Mouse (Mus musculus) lung, embryonic 14.5 days (tissue): ENCODE measurements around the gene Bloc1s3. TPM values are rescaled to one million over a fixed set of nuclear protein-coding genes. Genes with fewer than 3 reads are reported as not detected.
A peak's percentile ranks its signal among the peaks of the same experiment; 100 is the strongest.
"Not testable (repeated sequence)": the region's sequence is repeated elsewhere in the genome, so short reads cannot be mapped to it uniquely, and the experiment has no call there.

Source experiments
- ATAC-seq: fragments of 200-750 bp; cut with Nextera tagmentation; 2 replicates; pipeline ENCODE4 v1.8.0; 2017; ENCODE audit warnings: mild to moderate bottlenecking, moderate TSS enrichment, moderate library complexity; ENCODE audit not compliant: insufficient read depth
- DNase-seq: peaks from one replicate; pipeline ENCODE4 v3.0.0-alpha.2; 2015
- H3K27ac ChIP-seq: fragments of 300-500 bp; sonication (generic); 2 replicates; pipeline ENCODE4 v1.5.1; 2014; ENCODE audit warnings: low read depth, mild to moderate bottlenecking, moderate library complexity
- H3K27me3 ChIP-seq: fragments of 300-500 bp; sonication (generic); 2 replicates; pipeline ENCODE4 v1.6.1; 2014; ENCODE audit warnings: low read length, control low read depth; ENCODE audit not compliant: insufficient read depth
- H3K36me3 ChIP-seq: fragments of 300-500 bp; sonication (generic); 2 replicates; pipeline ENCODE4 v1.6.1; 2014; ENCODE audit warnings: control low read depth; ENCODE audit not compliant: insufficient read depth
- H3K4me1 ChIP-seq: fragments of 300-500 bp; sonication (generic); 2 replicates; pipeline ENCODE4 v1.6.1; 2014; ENCODE audit warnings: antibody characterized with exemption, control low read depth; ENCODE audit not compliant: insufficient read depth
- H3K4me2 ChIP-seq: fragments of 300-500 bp; sonication (generic); 2 replicates; pipeline ENCODE4 v1.6.1; 2014; ENCODE audit warnings: mild to moderate bottlenecking
- H3K4me3 ChIP-seq: fragments of 300-500 bp; sonication (generic); 2 replicates; pipeline ENCODE4 v1.5.1; 2014; ENCODE audit warnings: low read depth, low read length
- H3K9ac ChIP-seq: fragments of 300-500 bp; sonication (generic); 2 replicates; pipeline ENCODE4 v1.6.1; 2014
- H3K9me3 ChIP-seq: fragments of 300-500 bp; sonication (generic); 2 replicates; pipeline ENCODE4 v1.6.1; 2016; ENCODE audit warnings: low read depth, low read length, control low read depth
- CTCF ChIP-seq: IDR thresholded peaks from 2 replicates; pipeline ENCODE4 v1.5.1; 2016; ENCODE audit warnings: antibody characterized with exemption, low read depth
- WGBS: fragments of 180-500 bp; shearing (Covaris S2); extraction: QIAGEN DNeasy Blood & Tissue Kit; methylation state at CpG from one replicate; pipeline ENCODE4 v1.1.7; 2014; 5-methylcytosine and 5-hydroxymethylcytosine counted together
- polyA plus RNA-seq: library from polyadenylated mRNA; unstranded; fragments of >200 nt; fragmentation: Nextera tagmentation; extraction: Ambion mirVana; gene quantifications from 2 replicates; pipeline ENCODE4 v1.2.1, GENCODE M21; 2014

Gene Bloc1s3
- polyA plus RNA-seq, 1 experiment from 2014 or later, result 1.7 TPM

GRCm38 (mm10) chr7:19517652-19518365 lies 9.6 kb upstream of the Bloc1s3 start, which contains the start of gene Nkpd1:
Gene Nkpd1, plus strand, starts transcription at chr7:19517838.
- Histone ChIP-seq H3K27me3 (peaks cover 55% of the 10 kb centered on the region), H3K9me3 (no peaks in the 10 kb centered on the region), H3K4me3 (no peak within 1 kb of the TSS), H3K4me1 (no peaks in the 10 kb centered on the region), H3K4me2 (peak within 1 kb of the TSS; percentile 49), H3K36me3 (no peaks in the 10 kb centered on the region), H3K9ac (no peak within 1 kb of the TSS), H3K27ac (no peak within 1 kb of the TSS)
- ATAC-seq, result no peak
- WGBS, result 4% methylated on average over 25 of the region's 29 CpGs
- TF ChIP-seq CTCF, result peak; percentile 56
- DNase-seq, result peak; percentile 45

- H3K4me3 ChIP-seq, result no peak overlapping the region
Measured at GRCm38 (mm10) chr7:19512353-19512752, 4.2 kb upstream of the Bloc1s3 start.

GRCm38 (mm10) chr7:19511934-19512333 lies 3.8 kb upstream of the Bloc1s3 start:
- H3K36me3 ChIP-seq, DNase-seq: not testable (repeated sequence)
- WGBS, result 85% methylated on average over 6 of the region's 7 CpGs

More at GRCm38 (mm10) chr7:19512353-19512752, 4.2 kb upstream of the Bloc1s3 start:
- Histone ChIP-seq H3K36me3 (no peaks in the 10 kb centered on the region), H3K9me3 (no peaks in the 10 kb centered on the region), H3K27ac (no peak overlapping the region), H3K9ac (no peak overlapping the region), H3K4me2 (no peak overlapping the region), H3K4me1 (no peaks in the 10 kb centered on the region), H3K27me3 (peaks cover 2% of the 10 kb centered on the region; the same call in 1 of the 2 replicates)
- no peak for ATAC-seq
- no peak for DNase-seq
- TF ChIP-seq CTCF, result no peak
- WGBS, result 76% methylated on average over 6 of the region's 6 CpGs

GRCm38 (mm10) chr7:19509786-19510185 lies 1.6 kb upstream of the Bloc1s3 start:
- H3K27ac ChIP-seq, result no peak overlapping the region
- H3K36me3 ChIP-seq, result no peaks in the 10 kb centered on the region
- H3K4me1 ChIP-seq, result no peaks in the 10 kb centered on the region
- peak overlapping the region; percentile 80 for H3K4me3 ChIP-seq
- WGBS, result 94% methylated on average over 7 of the region's 7 CpGs
- DNase-seq (no peak), ATAC-seq (no peak)
- H3K9me3 ChIP-seq, result no peaks in the 10 kb centered on the region
- 0 out of 2 replicates have a peak overlapping the region, but pooled peaks have one; percentile 83 for H3K9ac ChIP-seq
- H3K4me2 ChIP-seq, result peak overlapping the region; percentile 98
- H3K27me3 ChIP-seq, result no peaks in the 10 kb centered on the region
- TF ChIP-seq CTCF, result no peak

More at GRCm38 (mm10) chr7:19511934-19512333, 3.8 kb upstream of the Bloc1s3 start:
- not testable (repeated sequence) for H3K4me2 ChIP-seq, H3K27ac ChIP-seq, H3K27me3 ChIP-seq, H3K9me3 ChIP-seq, H3K9ac ChIP-seq, ATAC-seq, H3K4me3 ChIP-seq, H3K4me1 ChIP-seq

- H3K4me3 ChIP-seq, result peak overlapping the region; percentile 80
- H3K4me2 ChIP-seq, result peak overlapping the region; percentile 98
- H3K27me3 ChIP-seq, result no peaks in the 10 kb centered on the region
- peak; percentile 19 for ATAC-seq
- no peaks in the 10 kb centered on the region for H3K4me1 ChIP-seq
- peak overlapping the region; percentile 46; the same call in 1 of the 2 replicates for H3K27ac ChIP-seq
- no peak for TF ChIP-seq CTCF
- H3K36me3 ChIP-seq, result no peaks in the 10 kb centered on the region
- no peaks in the 10 kb centered on the region for H3K9me3 ChIP-seq
- peak overlapping the region; percentile 83 for H3K9ac ChIP-seq
- 8% methylated on average over 15 of the region's 15 CpGs for WGBS
- DNase-seq, result no peak
Measured at GRCm38 (mm10) chr7:19508924-19509568, 879 bp upstream of the Bloc1s3 start.

GRCm38 (mm10) chr7:19507612-19507981 lies 570 bp downstream of the Bloc1s3 start:
- Histone ChIP-seq H3K4me2 (peak overlapping the region; percentile 98), H3K4me3 (peak overlapping the region; percentile 80), H3K27me3 (no peaks in the 10 kb centered on the region), H3K4me1 (no peaks in the 10 kb centered on the region), H3K36me3 (no peaks in the 10 kb centered on the region), H3K9ac (peak overlapping the region; percentile 53), H3K9me3 (no peaks in the 10 kb centered on the region), H3K27ac (peak overlapping the region; percentile 37; the same call in 1 of the 2 replicates)
- DNase-seq, result no peak
- no peak for TF ChIP-seq CTCF
- no peak for ATAC-seq
- 4% methylated on average over 18 of the region's 18 CpGs for WGBS

GRCm38 (mm10) chr7:19506969-19507611 lies 1.1 kb downstream of the Bloc1s3 start:
- Histone ChIP-seq H3K4me1 (no peaks in the 10 kb centered on the region), H3K36me3 (no peaks in the 10 kb centered on the region), H3K27ac (no peak overlapping the region), H3K4me2 (peak overlapping the region; percentile 98), H3K9me3 (no peaks in the 10 kb centered on the region), H3K9ac (peak overlapping the region; percentile 53), H3K4me3 (peak overlapping the region; percentile 80), H3K27me3 (no peaks in the 10 kb centered on the region)
- no peak for TF ChIP-seq CTCF
- ATAC-seq (no peak), DNase-seq (peak; percentile 81)
- WGBS, result under 1% methylated on average over 71 of the region's 71 CpGs
